Mouse (Mus musculus): ENCODE results near the gene Zfp664.

DNA sequence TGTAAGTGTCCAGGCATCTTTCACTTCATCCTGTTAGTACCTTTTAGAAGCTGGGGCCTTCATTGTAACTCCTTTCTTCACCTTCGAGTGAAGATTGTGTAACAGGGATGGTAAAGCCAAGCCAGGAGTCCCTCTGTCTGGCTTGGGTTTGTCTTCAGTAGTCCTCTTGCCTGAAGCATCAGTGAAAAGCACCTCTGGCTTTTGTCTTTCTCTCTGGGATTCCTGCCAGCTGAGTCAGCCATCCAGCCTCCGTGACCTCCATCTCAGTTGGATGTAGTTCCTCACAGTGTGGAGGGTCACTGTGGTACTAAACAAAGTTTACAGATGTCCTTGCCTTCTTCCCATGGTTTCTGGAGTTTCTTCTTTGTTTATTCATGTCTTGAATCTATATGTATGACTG, 9.5 kb downstream of the Zfp664 start:
- TF ChIP-seq CTCF (conservative IDR thresholded peaks at IDR 0.05; ENCODE audit: low read length): no peak
- no peak for TF ChIP-seq POU5F1 (IDR thresholded peaks at IDR 0.05; ENCODE audit: borderline replicate concordance, low read length)
- TF ChIP-seq NANOG (IDR thresholded peaks at IDR 0.05; ENCODE audit: borderline replicate concordance, low read length): no peak
